Mouse (Mus musculus) layer of hippocampus, adult 9-10 months (tissue): ENCODE measurements around the gene Fbxw11.
A peak's percentile ranks its signal among the peaks of the same experiment; 100 is the strongest.
"Not testable (repeated sequence)": the region's sequence is repeated elsewhere in the genome, so short reads cannot be mapped to it uniquely, and the experiment has no call there.

ENCODE experiments used
- DNase-seq: peaks from one replicate; pipeline ENCODE4 v3.0.0; 2022; ENCODE audit warnings: low spot score

Gene Fbxw11

GRCm38 (mm10) chr11:32708739-32709501 lies 66.4 kb downstream of the Fbxw11 start:
- no peak for DNase-seq

- peak; percentile 54 for DNase-seq
Measured at GRCm38 (mm10) chr11:32709563-32709962, 67.0 kb downstream of the Fbxw11 start.

GRCm38 (mm10) chr11:32714230-32714629 lies 71.7 kb downstream of the Fbxw11 start:
- peak; percentile 30 for DNase-seq

- DNase-seq: no peak
Measured at GRCm38 (mm10) chr11:32714896-32715295, 72.4 kb downstream of the Fbxw11 start.

- no peak for DNase-seq
Measured at GRCm38 (mm10) chr11:32715495-32715894, 73.0 kb downstream of the Fbxw11 start.

- DNase-seq: no peak
Measured at GRCm38 (mm10) chr11:32715970-32716369, 73.4 kb downstream of the Fbxw11 start.

- DNase-seq: no peak
Measured at GRCm38 (mm10) chr11:32716876-32717275, 74.4 kb downstream of the Fbxw11 start.

GRCm38 (mm10) chr11:32717711-32718110 lies 75.2 kb downstream of the Fbxw11 start:
- not testable (repeated sequence) for DNase-seq

GRCm38 (mm10) chr11:32718371-32718770 lies 75.8 kb downstream of the Fbxw11 start:
- no peak for DNase-seq

GRCm38 (mm10) chr11:32718979-32719378 lies 76.5 kb downstream of the Fbxw11 start:
- DNase-seq: no peak

- no peak for DNase-seq
Measured at GRCm38 (mm10) chr11:32722653-32723052, 80.1 kb downstream of the Fbxw11 start.

- DNase-seq: no peak
Measured at GRCm38 (mm10) chr11:32723287-32723686, 80.8 kb downstream of the Fbxw11 start.

- DNase-seq: no peak
Measured at GRCm38 (mm10) chr11:32725171-32725570, 82.6 kb downstream of the Fbxw11 start.

GRCm38 (mm10) chr11:32732467-32732866 lies 89.9 kb downstream of the Fbxw11 start:
- no peak for DNase-seq

- no peak for DNase-seq
Measured at GRCm38 (mm10) chr11:32733195-32733594, 90.7 kb downstream of the Fbxw11 start.

GRCm38 (mm10) chr11:32736371-32736770 lies 93.8 kb downstream of the Fbxw11 start:
- no peak for DNase-seq

GRCm38 (mm10) chr11:32737729-32738128 lies 95.2 kb downstream of the Fbxw11 start:
- DNase-seq: no peak

- no peak for DNase-seq
Measured at GRCm38 (mm10) chr11:32743891-32744290, 101.4 kb downstream of the Fbxw11 start.

GRCm38 (mm10) chr11:32744463-32744862 lies 101.9 kb downstream of the Fbxw11 start:
- no peak for DNase-seq

GRCm38 (mm10) chr11:32745466-32745865 lies 102.9 kb downstream of the Fbxw11 start:
- no peak for DNase-seq

GRCm38 (mm10) chr11:32746036-32746435 lies 103.5 kb downstream of the Fbxw11 start:
- DNase-seq: no peak

- no peak for DNase-seq
Measured at GRCm38 (mm10) chr11:32746475-32746874, 104.0 kb downstream of the Fbxw11 start.

GRCm38 (mm10) chr11:32748800-32749199 lies 106.3 kb downstream of the Fbxw11 start:
- DNase-seq: no peak
